Mouse (Mus musculus): ENCODE results near the gene Exosc6.
"Not testable (repeated sequence)": the region's sequence is repeated elsewhere in the genome, so short reads cannot be mapped to it uniquely, and the experiment has no call there.

Exosc6 gene

GRCm38 (mm10) chr8:111062072-111062757 lies 6.1 kb downstream of the Exosc6 start:
- DNase-seq, result peak; percentile 87

GRCm38 (mm10) chr8:111062893-111063292 lies 6.8 kb downstream of the Exosc6 start:
- DNase-seq, result no peak

GRCm38 (mm10) chr8:111066308-111066707 lies 10.2 kb downstream of the Exosc6 start:
- no peak for DNase-seq

- no peak for DNase-seq
These were observed 11.3 kb downstream of the Exosc6 start for GRCm38 (mm10) chr8:111067439-111067838.

GRCm38 (mm10) chr8:111068660-111069059 lies 12.5 kb downstream of the Exosc6 start:
- DNase-seq, result not testable (repeated sequence)

GRCm38 (mm10) chr8:111075926-111076325 lies 19.8 kb downstream of the Exosc6 start:
- peak; percentile 43 for DNase-seq

- DNase-seq, result no peak
These were observed 23.3 kb downstream of the Exosc6 start for GRCm38 (mm10) chr8:111079461-111079860.

GRCm38 (mm10) chr8:111079861-111080271 lies 23.7 kb downstream of the Exosc6 start:
- DNase-seq, result no peak

GRCm38 (mm10) chr8:111081580-111082258 lies 25.6 kb downstream of the Exosc6 start:
- DNase-seq, result no peak

GRCm38 (mm10) chr8:111083936-111084335 lies 27.8 kb downstream of the Exosc6 start:
- not testable (repeated sequence) for DNase-seq

- peak; percentile 80 for DNase-seq
These were observed 34.0 kb downstream of the Exosc6 start for GRCm38 (mm10) chr8:111090126-111090525.

- DNase-seq, result no peak
These were observed 35.6 kb downstream of the Exosc6 start for GRCm38 (mm10) chr8:111091706-111092105.

GRCm38 (mm10) chr8:111092326-111092725 lies 36.2 kb downstream of the Exosc6 start, which contains the start of gene Clec18a:
Gene Clec18a, minus strand, starts transcription at chr8:111092426.
- not testable (repeated sequence) for DNase-seq

GRCm38 (mm10) chr8:111093865-111094718 lies 38.0 kb downstream of the Exosc6 start, which contains the start of gene Pdpr:
Gene Pdpr, plus strand, starts transcription at chr8:111094630.
- DNase-seq, result peak; percentile 90

GRCm38 (mm10) chr8:111094719-111095302 lies 38.7 kb downstream of the Exosc6 start:
- DNase-seq, result peak; percentile 8

All from right cerebral cortex, postnatal 14 days (tissue).